Mouse (Mus musculus) forebrain, embryonic 16.5 days (tissue): ENCODE results near the gene Rnf4. TPM values are rescaled to one million over a fixed set of nuclear protein-coding genes. Genes with fewer than 3 reads are reported as not detected.
A peak's percentile ranks its signal among the peaks of the same experiment; 100 is the strongest.

Experiments
- ATAC-seq: fragments of 200-750 bp; cut with Nextera tagmentation; 2 replicates; pipeline ENCODE4 v1.8.0; 2017; ENCODE audit warnings: mild to moderate bottlenecking, moderate library complexity
- H3K27ac ChIP-seq: fragments of 300-500 bp; sonication (generic); 2 replicates; pipeline ENCODE4 v1.5.1; 2014; ENCODE audit warnings: low read length, control low read depth
- H3K27me3 ChIP-seq: fragments of 300-500 bp; sonication (generic); replicated peaks from 2 replicates; pipeline ENCODE4 v1.6.1; 2014; ENCODE audit warnings: low read length; ENCODE audit not compliant: control insufficient read depth, insufficient read depth
- H3K36me3 ChIP-seq: fragments of 300-500 bp; sonication (generic); 2 replicates; pipeline ENCODE4 v1.6.1; 2014; ENCODE audit not compliant: control insufficient read depth, insufficient read depth
- H3K4me1 ChIP-seq: fragments of 300-500 bp; sonication (generic); replicated peaks from 2 replicates; pipeline ENCODE4 v1.6.1; 2014; ENCODE audit warnings: low read length; ENCODE audit not compliant: control insufficient read depth, insufficient read depth
- H3K4me2 ChIP-seq: fragments of 300-500 bp; sonication (generic); 2 replicates; pipeline ENCODE4 v1.6.1; 2014; ENCODE audit warnings: mild to moderate bottlenecking, low read length, control low read depth
- H3K4me3 ChIP-seq: fragments of 300-500 bp; sonication (generic); replicated peaks from 2 replicates; pipeline ENCODE4 v1.5.1; 2014; ENCODE audit warnings: mild to moderate bottlenecking, low read length, control low read depth
- H3K9ac ChIP-seq: fragments of 300-500 bp; sonication (generic); replicated peaks from 2 replicates; pipeline ENCODE4 v1.6.1; 2014; ENCODE audit warnings: low read depth, low read length, control low read depth
- H3K9me3 ChIP-seq: fragments of 300-500 bp; sonication (generic); 2 replicates; pipeline ENCODE4 v1.6.1; 2016; ENCODE audit warnings: low read length; ENCODE audit not compliant: control insufficient read depth
- WGBS: fragments of 180-500 bp; shearing (Covaris S2); extraction: QIAGEN DNeasy Blood & Tissue Kit; methylation state at CpG from one replicate; pipeline ENCODE4 v1.1.7; 2014; 5-methylcytosine and 5-hydroxymethylcytosine counted together
- polyA plus RNA-seq: library from polyadenylated mRNA; unstranded; fragments of >200 nt; fragmentation: Nextera tagmentation; extraction: Ambion mirVana; gene quantifications from 2 replicates; pipeline ENCODE4 v1.2.1, GENCODE M21; 2015

The Rnf4 gene
- polyA plus RNA-seq, 1 experiment from 2014 or later = 150 TPM

DNA sequence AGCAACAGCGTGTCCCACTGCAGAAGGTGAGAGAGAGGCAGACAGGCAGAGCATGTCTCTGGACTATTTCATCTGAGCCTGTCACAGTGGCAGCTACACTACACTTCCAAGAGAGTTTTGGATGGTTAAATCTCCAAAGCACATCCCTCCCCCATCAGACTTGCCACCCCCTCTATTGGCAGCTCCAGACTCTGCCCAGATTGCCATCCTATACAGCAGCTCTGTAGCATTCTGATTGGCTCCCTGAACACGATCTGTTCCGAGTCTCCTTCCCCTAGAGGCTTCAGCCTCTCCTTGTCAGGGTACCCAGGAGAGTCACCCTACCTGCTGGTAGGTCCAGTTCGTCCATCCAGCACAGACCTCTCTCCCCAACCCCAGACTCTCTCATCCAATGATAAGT is 38.0 kb upstream of the Rnf4 start:
- 46% methylated on average over 4 of the region's 4 CpGs for WGBS
- H3K9me3 ChIP-seq = no peaks in the 10 kb centered on the region
- H3K4me2 ChIP-seq = no peak overlapping the region
- ATAC-seq = peak; percentile 43; the same call in 1 of the 2 replicates
- H3K36me3 ChIP-seq = no peaks in the 10 kb centered on the region
- no peaks in the 10 kb centered on the region for H3K27me3 ChIP-seq
- H3K9ac ChIP-seq = no peak overlapping the region
- H3K27ac ChIP-seq = no peak overlapping the region
- H3K4me3 ChIP-seq = no peak overlapping the region
- 0 out of 2 replicates have a peak, but pooled peaks cover 3% of the 10 kb centered on the region for H3K4me1 ChIP-seq

DNA sequence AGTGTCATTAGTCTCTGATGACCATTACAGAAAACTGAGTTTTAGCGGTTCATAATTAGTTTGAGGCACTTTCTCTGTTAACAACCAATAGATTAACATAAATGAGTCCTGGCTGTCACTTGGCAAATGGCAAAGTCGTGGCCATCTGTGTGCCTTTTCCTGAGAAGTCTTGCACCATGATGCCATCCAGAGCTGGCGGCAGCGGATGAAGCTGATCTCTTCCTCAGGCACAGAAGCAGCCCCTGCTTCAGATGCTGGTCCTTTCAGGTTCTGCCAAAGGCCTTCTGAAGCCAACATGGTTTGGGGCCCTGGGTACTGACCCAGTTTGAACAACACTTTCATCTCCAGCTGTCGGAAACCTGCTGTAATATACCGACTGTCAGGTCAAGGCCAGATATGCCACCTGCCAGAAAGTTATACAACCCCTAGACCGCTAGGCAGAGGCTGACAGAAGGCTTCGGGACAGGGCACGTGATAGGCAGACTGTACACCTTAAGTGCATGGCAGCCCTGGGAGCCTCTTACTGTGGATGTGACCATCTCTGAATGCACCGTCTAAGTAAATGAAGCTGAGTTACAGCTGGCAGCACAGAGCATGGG is 37.1 kb upstream of the Rnf4 start:
- H3K9me3 ChIP-seq = no peaks in the 10 kb centered on the region
- H3K4me1 ChIP-seq = 0 out of 2 replicates have a peak, but pooled peaks cover 3% of the 10 kb centered on the region
- no peak overlapping the region for H3K9ac ChIP-seq
- no peak overlapping the region for H3K4me3 ChIP-seq
- no peak overlapping the region for H3K27ac ChIP-seq
- no peaks in the 10 kb centered on the region for H3K27me3 ChIP-seq
- 80% methylated on average over 10 of the region's 10 CpGs for WGBS
- no peak overlapping the region for H3K4me2 ChIP-seq
- ATAC-seq = no peak
- H3K36me3 ChIP-seq = no peaks in the 10 kb centered on the region

DNA sequence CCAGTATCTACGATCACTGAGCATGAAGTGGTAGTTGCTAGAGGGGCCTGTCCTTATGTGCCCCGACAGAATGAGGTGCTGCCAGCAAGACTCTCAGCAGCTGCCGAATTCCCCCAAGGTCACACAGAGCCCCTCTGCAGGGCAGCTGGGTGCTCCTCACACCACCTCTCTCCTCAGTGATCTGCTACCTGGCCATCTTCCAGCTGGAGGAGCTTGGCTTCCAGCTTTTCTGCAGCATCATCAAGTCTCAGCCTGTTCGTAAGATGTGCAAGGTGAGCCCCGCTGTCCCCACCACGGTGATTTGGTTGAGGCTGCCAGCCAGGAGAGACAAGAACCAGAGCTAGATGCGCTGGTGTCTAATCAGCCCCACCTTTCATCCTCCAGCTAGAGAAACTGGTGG is 33.7 kb upstream of the Rnf4 start:
- WGBS = 82% methylated on average over 7 of the region's 7 CpGs
- Histone ChIP-seq H3K9ac (no peak overlapping the region), H3K4me1 (0 out of 2 replicates have a peak, but pooled peaks cover 3% of the 10 kb centered on the region), H3K27ac (no peak overlapping the region), H3K4me3 (no peak overlapping the region), H3K36me3 (no peaks in the 10 kb centered on the region), H3K9me3 (no peaks in the 10 kb centered on the region), H3K4me2 (no peak overlapping the region), H3K27me3 (no peaks in the 10 kb centered on the region)
- no peak for ATAC-seq

DNA sequence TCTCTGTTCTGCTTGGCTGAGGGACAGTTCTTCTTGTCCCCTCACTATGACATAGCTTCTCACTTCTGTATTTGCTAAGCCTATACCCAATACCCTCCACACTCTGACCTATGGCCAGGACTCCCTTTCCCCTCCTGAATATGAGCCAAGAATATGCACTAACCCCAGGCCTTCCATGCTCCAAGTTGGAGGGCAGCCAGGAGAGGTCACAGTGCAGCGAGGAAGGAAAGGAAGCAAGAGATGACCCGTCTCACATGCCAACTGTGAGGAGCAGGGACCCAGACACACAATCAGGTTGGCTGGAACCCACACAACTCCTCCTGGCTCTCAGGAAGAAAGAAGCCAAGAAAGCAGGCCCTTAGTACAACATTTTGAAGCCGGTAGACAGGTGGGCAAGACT is 27.1 kb upstream of the Rnf4 start:
- no peaks in the 10 kb centered on the region for H3K4me1 ChIP-seq
- no peak overlapping the region for H3K9ac ChIP-seq
- H3K27me3 ChIP-seq = no peaks in the 10 kb centered on the region
- WGBS = 86% methylated on average over 3 of the region's 3 CpGs
- no peak overlapping the region for H3K4me3 ChIP-seq
- no peaks in the 10 kb centered on the region for H3K36me3 ChIP-seq
- H3K9me3 ChIP-seq = no peaks in the 10 kb centered on the region
- no peak for ATAC-seq
- no peak overlapping the region for H3K4me2 ChIP-seq
- H3K27ac ChIP-seq = no peak overlapping the region

- Histone ChIP-seq H3K9me3 (no peaks in the 10 kb centered on the region), H3K9ac (no peak overlapping the region), H3K27ac (no peak overlapping the region), H3K4me2 (no peak overlapping the region), H3K36me3 (no peaks in the 10 kb centered on the region), H3K4me1 (no peaks in the 10 kb centered on the region), H3K27me3 (no peaks in the 10 kb centered on the region), H3K4me3 (no peak overlapping the region)
- WGBS = 78% methylated on average over 2 of the region's 2 CpGs
- ATAC-seq = no peak
Observed at GRCm38 (mm10) chr5:34319491-34320034, 16.5 kb upstream of the Rnf4 start.

GRCm38 (mm10) chr5:34321236-34321635 is 14.9 kb upstream of the Rnf4 start:
- Histone ChIP-seq H3K9ac (no peak overlapping the region), H3K27me3 (no peaks in the 10 kb centered on the region), H3K4me2 (no peak overlapping the region), H3K27ac (no peak overlapping the region), H3K4me3 (no peak overlapping the region), H3K9me3 (no peaks in the 10 kb centered on the region), H3K4me1 (no peaks in the 10 kb centered on the region; the same call in 1 of the 2 replicates), H3K36me3 (no peaks in the 10 kb centered on the region)
- WGBS = 93% methylated on average over 4 of the region's 4 CpGs
- ATAC-seq = no peak

DNA sequence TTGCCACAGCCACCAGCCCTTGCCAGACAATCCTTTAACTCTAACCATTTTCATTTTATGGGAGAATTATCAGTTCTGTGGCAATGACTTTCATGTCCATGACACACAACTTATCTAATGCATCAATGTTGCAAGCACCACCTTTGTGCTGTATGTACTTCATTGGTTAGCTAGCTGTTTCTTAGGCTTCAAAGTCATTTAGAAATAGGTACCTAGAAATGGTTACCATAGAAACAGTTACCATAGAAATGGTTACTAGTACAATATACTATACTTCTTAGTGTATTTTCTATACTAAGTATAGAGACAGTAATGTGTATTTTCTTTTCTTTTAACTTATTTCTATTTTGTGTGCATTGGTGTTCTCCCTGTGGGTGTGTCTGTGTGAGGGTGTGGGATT is 10.8 kb upstream of the Rnf4 start:
- Histone ChIP-seq H3K36me3 (no peaks in the 10 kb centered on the region), H3K27ac (peak overlapping the region; percentile 26; the same call in 1 of the 2 replicates), H3K4me2 (no peak overlapping the region), H3K4me3 (no peak overlapping the region), H3K9me3 (no peaks in the 10 kb centered on the region), H3K4me1 (peaks cover 9% of the 10 kb centered on the region), H3K27me3 (no peaks in the 10 kb centered on the region), H3K9ac (no peak overlapping the region)
- no peak for ATAC-seq

DNA sequence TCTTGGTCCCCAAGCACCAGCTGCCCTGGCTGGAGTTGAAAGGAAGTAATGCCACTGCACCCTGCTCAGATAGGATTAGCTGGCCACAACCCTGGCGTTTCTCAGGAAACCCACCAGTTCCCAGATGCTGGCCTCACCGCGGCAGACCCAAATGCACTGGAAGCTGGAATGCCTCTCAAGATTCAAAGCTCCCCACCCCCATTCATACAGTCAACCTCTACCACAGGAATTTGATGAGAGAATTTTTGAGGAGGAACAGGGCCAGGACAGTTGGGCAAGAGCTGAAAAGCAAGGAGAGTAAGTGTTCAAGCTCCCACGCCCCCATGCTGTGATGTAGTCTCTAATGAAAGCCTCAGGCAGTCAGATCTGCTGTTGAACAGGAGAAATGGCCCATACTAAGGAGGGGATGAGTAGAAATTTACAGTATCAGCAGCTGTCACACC is 9.8 kb upstream of the Rnf4 start:
- Histone ChIP-seq H3K36me3 (no peaks in the 10 kb centered on the region), H3K9me3 (no peaks in the 10 kb centered on the region), H3K4me2 (no peak overlapping the region), H3K9ac (no peak overlapping the region), H3K4me3 (no peak overlapping the region), H3K27ac (no peak overlapping the region), H3K4me1 (peaks cover 9% of the 10 kb centered on the region), H3K27me3 (no peaks in the 10 kb centered on the region)
- WGBS = 16% methylated on average over 4 of the region's 4 CpGs
- ATAC-seq = 0 out of 2 replicates have a peak, but pooled peaks have one; percentile 18

DNA sequence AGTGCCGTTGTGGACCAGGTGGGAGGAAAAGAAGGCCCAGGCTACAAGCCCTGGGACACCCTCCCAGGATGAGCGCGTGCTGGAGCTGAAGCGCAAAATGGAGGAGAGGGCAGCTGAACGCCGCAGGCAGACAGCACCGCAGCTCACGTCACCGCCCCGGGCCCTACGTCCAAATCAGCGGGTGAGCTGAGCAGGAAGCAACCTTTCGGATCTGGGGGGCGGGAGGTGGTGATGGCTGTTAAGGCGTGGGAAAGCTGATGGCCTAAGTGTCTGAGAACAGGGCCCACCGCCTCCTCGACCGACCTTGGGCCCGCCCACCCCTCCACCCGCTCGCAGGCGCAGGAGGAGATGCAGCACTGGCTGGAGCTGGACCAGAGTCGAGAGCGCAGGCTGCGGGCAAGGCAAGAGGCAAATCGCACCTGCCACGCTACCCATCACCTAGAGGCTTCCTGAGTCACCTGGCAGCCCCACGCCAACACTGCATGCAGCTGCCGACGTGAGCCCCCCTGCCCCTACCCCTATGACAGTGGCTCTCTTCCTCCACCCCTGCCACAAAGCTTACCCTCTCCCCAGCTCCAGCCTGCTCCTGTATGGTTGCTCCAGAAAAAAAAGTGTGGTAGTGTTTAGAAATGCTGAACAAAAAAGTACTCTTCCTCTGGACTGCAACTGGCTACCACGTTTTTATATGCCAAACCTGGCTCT is 9.1 kb upstream of the Rnf4 start:
- peak overlapping the region; percentile 33 for H3K4me3 ChIP-seq
- no peak overlapping the region for H3K27ac ChIP-seq
- no peaks in the 10 kb centered on the region for H3K27me3 ChIP-seq
- peak; percentile 64 for ATAC-seq
- no peaks in the 10 kb centered on the region for H3K9me3 ChIP-seq
- peak overlapping the region; percentile 59 for H3K9ac ChIP-seq
- 12% methylated on average over 31 of the region's 31 CpGs for WGBS
- H3K36me3 ChIP-seq = no peaks in the 10 kb centered on the region
- H3K4me2 ChIP-seq = peak overlapping the region; percentile 48
- peaks cover 9% of the 10 kb centered on the region for H3K4me1 ChIP-seq
